Mouse (Mus musculus): ENCODE measurements around the gene Ubap1l.

Ubap1l gene

DNA sequence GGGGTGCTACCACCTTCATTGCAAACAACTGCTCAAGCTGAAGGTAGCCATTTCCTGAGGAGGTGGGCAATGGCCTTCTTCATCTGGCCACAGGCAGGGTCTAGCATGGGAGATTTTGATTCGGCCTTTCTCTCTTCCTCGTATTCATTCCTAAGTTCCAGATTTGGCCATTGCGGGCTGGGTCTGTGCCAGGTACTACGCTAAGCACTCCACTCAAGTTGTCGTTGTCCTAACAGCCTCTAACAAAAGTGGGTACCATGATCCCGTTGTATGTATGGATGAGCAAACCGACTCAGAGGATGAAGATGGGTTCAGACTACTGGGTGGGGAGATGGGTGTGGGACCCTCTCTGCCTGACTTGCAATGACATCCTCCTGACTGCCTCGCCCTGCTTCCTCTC lies 49.5 kb downstream of the Ubap1l start:
- DNase-seq (ENCODE audit: low spot score): no peak

DNA sequence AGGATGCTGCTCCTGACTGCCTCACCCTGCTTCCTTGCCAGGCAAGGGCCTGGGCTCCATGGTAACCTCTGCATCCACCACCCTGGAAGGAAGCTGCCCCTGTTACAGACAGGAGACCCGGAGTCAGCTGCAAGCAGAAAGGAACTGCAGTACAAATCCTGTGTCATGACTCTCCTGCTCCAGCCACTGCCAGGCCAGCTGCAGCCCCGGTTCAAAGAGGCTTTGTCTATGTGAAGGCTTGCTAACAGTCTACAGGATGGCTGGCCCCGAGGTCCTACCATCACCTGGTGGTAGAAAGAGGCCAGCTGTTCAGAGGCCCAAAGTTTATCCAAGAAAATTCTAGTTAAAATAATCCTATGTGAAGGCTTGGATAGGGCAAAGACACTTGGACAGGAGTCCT lies 50.5 kb downstream of the Ubap1l start:
- no peak for DNase-seq (ENCODE audit: low spot score)

DNA sequence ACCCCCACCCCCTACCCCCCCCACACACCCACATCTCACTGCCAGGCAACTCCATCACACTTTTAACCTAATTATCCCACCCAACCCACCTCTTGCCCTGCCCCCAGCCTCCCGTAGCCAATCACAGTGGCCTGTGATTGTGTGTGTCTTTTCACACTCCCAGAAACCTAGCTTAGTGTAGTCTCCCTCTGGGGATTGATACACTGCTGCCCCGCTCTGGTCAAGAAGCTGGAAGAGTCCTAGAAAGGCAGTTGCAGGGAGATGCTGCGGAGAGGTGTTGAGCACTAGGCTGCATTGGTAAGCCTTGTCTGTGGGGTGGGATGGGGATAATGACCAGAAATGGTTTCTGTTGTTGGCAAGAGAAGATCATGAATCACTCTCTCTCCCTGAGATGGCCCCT lies 56.9 kb downstream of the Ubap1l start:
- no peak for DNase-seq (ENCODE audit: low spot score)

DNA sequence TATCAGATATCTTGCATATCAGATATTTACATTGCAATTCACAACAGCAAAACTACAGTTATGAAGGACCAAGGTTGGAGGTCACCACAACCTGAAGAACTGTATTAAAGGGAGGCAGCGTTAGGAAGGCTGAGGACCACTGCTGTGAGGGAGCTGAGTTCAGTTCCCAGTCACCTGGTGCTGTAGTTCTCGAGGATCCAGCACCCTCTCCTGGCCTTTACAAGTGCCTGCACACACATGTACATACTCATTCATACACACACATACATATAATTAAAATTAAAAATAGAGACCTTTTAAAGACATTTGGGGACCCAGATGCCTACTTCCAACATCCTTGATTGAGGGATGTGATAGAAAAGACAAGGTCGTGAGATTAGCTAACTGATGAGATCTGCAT lies 58.8 kb downstream of the Ubap1l start:
- DNase-seq (ENCODE audit: low spot score): no peak

DNA sequence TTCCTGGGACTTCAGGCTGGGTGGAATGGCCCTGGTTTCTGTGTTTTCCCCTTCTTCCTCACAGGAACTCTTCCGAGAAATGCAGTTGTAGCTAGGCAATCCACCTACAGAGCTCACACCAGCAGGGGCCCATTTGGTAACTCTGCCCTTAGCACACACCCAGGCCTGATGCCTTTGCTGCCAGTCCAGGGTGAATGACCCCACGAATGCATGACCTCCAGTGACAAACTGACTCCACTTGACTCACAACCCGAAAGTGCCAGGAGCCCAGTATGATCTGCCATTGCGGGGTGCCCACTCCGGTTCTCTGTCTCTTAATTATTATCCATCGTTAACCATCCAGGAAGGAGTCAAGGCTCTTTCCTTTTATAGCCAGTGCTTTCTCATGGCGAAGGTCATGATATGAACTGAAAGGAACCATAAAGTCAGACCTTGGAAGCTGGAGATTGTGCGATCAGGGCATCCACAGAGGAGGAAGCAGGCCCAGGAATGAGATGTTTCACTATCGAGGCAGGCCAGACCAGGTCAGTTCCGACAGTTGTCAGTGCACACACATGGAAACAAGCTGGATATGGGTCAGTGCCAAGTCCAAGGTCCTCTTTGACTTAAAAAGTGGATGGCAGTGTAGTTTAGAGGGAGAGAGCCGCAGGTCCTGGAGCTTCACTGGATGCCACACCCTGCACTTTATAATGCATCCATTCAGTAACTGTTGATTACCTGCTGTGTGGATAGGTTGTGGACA lies 62.1 kb downstream of the Ubap1l start, which contains the start of gene Slc51b:
TSS of gene Slc51b (minus strand) at position 196 of the 742 bp plus-strand sequence.
- no peak for DNase-seq (ENCODE audit: low spot score)

DNA sequence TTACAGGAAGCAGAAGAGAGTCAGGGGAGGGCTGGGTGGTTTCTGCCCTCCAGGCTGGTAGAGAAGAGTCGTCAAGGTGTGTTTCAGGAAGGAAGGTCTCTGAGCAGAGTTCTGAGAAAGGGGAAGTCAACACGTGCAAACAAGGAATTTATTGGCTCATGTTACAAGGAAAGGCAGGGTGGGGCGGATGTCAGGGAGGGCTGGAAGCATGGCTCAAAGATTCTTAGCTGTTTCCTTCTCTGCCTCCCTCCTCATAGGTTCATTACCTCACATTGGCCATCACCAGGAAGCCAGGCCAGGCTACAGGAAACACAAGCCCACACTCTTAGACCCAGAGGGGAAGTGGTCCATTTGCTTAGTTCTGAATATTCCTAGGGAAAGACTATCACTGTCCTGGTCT lies 63.6 kb downstream of the Ubap1l start:
- DNase-seq (ENCODE audit: low spot score): no peak

DNA sequence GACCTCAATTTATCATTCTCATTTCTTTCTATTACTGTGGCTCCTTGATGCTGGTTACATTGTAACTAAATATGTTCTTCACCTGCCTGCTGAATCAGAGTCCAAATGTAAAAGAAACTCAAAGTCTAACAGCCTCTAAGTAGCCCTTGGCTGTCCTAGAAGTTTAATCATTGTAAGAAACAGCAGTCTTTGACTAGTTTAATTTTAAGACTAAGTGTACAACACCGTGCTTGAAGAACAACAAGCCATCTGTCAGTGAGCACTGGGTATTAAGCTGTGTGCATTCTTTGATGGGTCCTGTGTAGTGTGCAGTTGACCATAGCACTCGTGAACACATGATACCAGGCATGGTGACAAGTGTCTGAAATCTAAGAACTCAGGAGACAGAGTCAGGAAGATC lies 66.7 kb downstream of the Ubap1l start:
- no peak for DNase-seq (ENCODE audit: low spot score)

DNA sequence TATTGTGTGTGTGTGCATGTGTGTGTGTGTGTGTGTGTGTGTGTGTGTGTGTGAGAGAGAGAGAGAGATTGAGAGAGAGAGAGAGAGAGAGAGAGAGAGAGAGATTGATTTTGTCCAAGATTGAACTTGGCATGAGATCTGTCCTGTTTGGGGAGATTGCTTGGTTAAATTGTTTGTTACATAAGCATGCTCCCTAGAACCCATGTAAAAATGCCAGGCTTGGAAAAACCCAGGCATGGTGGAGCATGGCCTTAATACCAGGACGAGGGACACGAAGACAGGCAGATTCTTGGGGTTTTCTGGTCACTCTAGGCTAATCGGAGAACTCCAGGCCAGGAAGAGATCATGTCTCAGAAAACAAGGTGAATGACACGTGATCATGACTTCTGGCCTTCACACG lies 67.2 kb downstream of the Ubap1l start:
- no peak for DNase-seq (ENCODE audit: low spot score)

Measured in ovary, postnatal 36 days (tissue).